Mouse (Mus musculus): Measurements from ENCODE around the gene F7.
"Not testable (repeated sequence)": the region's sequence is repeated elsewhere in the genome, so short reads cannot be mapped to it uniquely, and the experiment has no call there.

Gene F7

GRCm38 (mm10) chr8:13036346-13036812 lies 10.5 kb downstream of the F7 start:
- DNase-seq = no peak

GRCm38 (mm10) chr8:13037015-13037414 lies 11.2 kb downstream of the F7 start, which contains the start of gene F10:
Gene F10, plus strand, starts transcription at chr8:13037308.
- no peak for DNase-seq

GRCm38 (mm10) chr8:13037569-13037968 lies 11.7 kb downstream of the F7 start:
- no peak for DNase-seq

- no peak for DNase-seq
These were observed 13.2 kb downstream of the F7 start for GRCm38 (mm10) chr8:13039054-13039453.

- no peak for DNase-seq
These were observed 15.6 kb downstream of the F7 start for GRCm38 (mm10) chr8:13041459-13041858.

GRCm38 (mm10) chr8:13047652-13048051 lies 21.8 kb downstream of the F7 start:
- no peak for DNase-seq

- no peak for DNase-seq
These were observed 24.7 kb downstream of the F7 start for GRCm38 (mm10) chr8:13050550-13050949.

- no peak for DNase-seq
These were observed 31.5 kb downstream of the F7 start for GRCm38 (mm10) chr8:13057351-13057750.

GRCm38 (mm10) chr8:13060441-13061150 lies 34.8 kb downstream of the F7 start, which contains the start of gene Proz:
Gene Proz, plus strand, starts transcription at chr8:13060914.
- no peak for DNase-seq

GRCm38 (mm10) chr8:13063112-13063511 lies 37.3 kb downstream of the F7 start:
- DNase-seq = no peak

GRCm38 (mm10) chr8:13073255-13073654 lies 47.4 kb downstream of the F7 start:
- no peak for DNase-seq

GRCm38 (mm10) chr8:13075044-13075443 lies 49.2 kb downstream of the F7 start:
- DNase-seq = no peak

GRCm38 (mm10) chr8:13075579-13075978 lies 49.7 kb downstream of the F7 start:
- not testable (repeated sequence) for DNase-seq

GRCm38 (mm10) chr8:13077542-13077941 lies 51.7 kb downstream of the F7 start:
- no peak for DNase-seq

Measured in cerebellum, adult 8-10 months (tissue).